Mouse (Mus musculus) heart, embryonic 12.5 days (tissue): Measurements from ENCODE around the gene AC131692.1. TPM values are rescaled to one million over a fixed set of nuclear protein-coding genes. Genes with fewer than 3 reads are reported as not detected.

ENCODE experiments used
- ATAC-seq: fragments of 200-750 bp; cut with Nextera tagmentation; 2 replicates; pipeline ENCODE4 v1.8.0; 2017; ENCODE audit warnings: moderate TSS enrichment, moderate library complexity; ENCODE audit not compliant: insufficient number of reproducible peaks, low FRiP score
- H3K27ac ChIP-seq: fragments of 300-500 bp; sonication (generic); 2 replicates; pipeline ENCODE4 v1.5.1; 2016; ENCODE audit warnings: mild to moderate bottlenecking, moderate library complexity; ENCODE audit not compliant: poor library complexity, severe bottlenecking
- H3K27me3 ChIP-seq: fragments of 300-500 bp; sonication (generic); replicated peaks from 2 replicates; pipeline ENCODE4 v1.6.1; 2016; ENCODE audit warnings: mild to moderate bottlenecking, moderate library complexity
- H3K36me3 ChIP-seq: fragments of 300-500 bp; sonication (generic); 2 replicates; pipeline ENCODE4 v1.6.1; 2016; ENCODE audit warnings: mild to moderate bottlenecking, moderate library complexity
- H3K4me1 ChIP-seq: fragments of 300-500 bp; sonication (generic); replicated peaks from 2 replicates; pipeline ENCODE4 v1.6.1; 2016; ENCODE audit warnings: mild to moderate bottlenecking
- H3K4me2 ChIP-seq: fragments of 300-500 bp; sonication (generic); 2 replicates; pipeline ENCODE4 v1.6.1; 2016; ENCODE audit warnings: mild to moderate bottlenecking, moderate library complexity
- H3K4me3 ChIP-seq: fragments of 300-500 bp; sonication (generic); 2 replicates; pipeline ENCODE4 v1.5.1; 2016; ENCODE audit warnings: mild to moderate bottlenecking
- H3K9ac ChIP-seq: fragments of 300-500 bp; sonication (generic); 2 replicates; pipeline ENCODE4 v1.6.1; 2016; ENCODE audit warnings: mild to moderate bottlenecking, moderate library complexity
- H3K9me3 ChIP-seq: fragments of 300-500 bp; sonication (generic); replicated peaks from 2 replicates; pipeline ENCODE4 v1.6.1; 2016; ENCODE audit warnings: mild to moderate bottlenecking, moderate library complexity
- WGBS: fragments of 180-500 bp; shearing (Covaris S2); methylation state at CpG from one replicate; pipeline ENCODE4 v1.1.7; 2016; 5-methylcytosine and 5-hydroxymethylcytosine counted together
- polyA plus RNA-seq: library from polyadenylated mRNA; unstranded; fragments of >200 nt; fragmentation: Nextera tagmentation; extraction: Ambion mirVana; gene quantifications from 2 replicates; pipeline ENCODE4 v1.2.1, GENCODE M21; 2016

The AC131692.1 gene
- polyA plus RNA-seq, 1 experiment from 2014 or later, result not detected

GRCm38 (mm10) chr19:6057313-6058096, 36.7 kb upstream of the AC131692.1 start, which contains the start of the genes Mrpl49 and Fau:
Gene Mrpl49, minus strand, starts transcription at chr19:6057785.
Gene Fau, plus strand, starts transcription at chr19:6057844.
- WGBS, result under 1% methylated on average over 63 of the region's 63 CpGs
- ATAC-seq, result peak; percentile 91
- Histone ChIP-seq H3K4me2 (peak within 1 kb of the TSS; percentile 88), H3K9me3 (no peaks in the 10 kb centered on the region), H3K4me3 (peak within 1 kb of the TSS; percentile 98), H3K4me1 (peaks cover 41% of the 10 kb centered on the region), H3K9ac (peak within 1 kb of the TSS; percentile 98), H3K27me3 (no peaks in the 10 kb centered on the region), H3K36me3 (peaks cover 54% of the 10 kb centered on the region), H3K27ac (peak within 1 kb of the TSS; percentile 81)

- ATAC-seq, result no peak
- Histone ChIP-seq H3K4me3 (peak overlapping the region; percentile 98), H3K9me3 (no peaks in the 10 kb centered on the region), H3K4me1 (peaks cover 48% of the 10 kb centered on the region), H3K4me2 (peak overlapping the region; percentile 88), H3K9ac (peak overlapping the region; percentile 98), H3K27ac (peak overlapping the region; percentile 81), H3K36me3 (peaks cover 44% of the 10 kb centered on the region), H3K27me3 (no peaks in the 10 kb centered on the region)
- 29% methylated on average over 5 of the region's 5 CpGs for WGBS
These were observed 35.7 kb upstream of the AC131692.1 start for GRCm38 (mm10) chr19:6058513-6058912.

- 78% methylated on average over 5 of the region's 5 CpGs for WGBS
- Histone ChIP-seq H3K27ac (no peak overlapping the region), H3K4me2 (peak overlapping the region; percentile 88), H3K4me3 (peak overlapping the region; percentile 98), H3K36me3 (peaks cover 40% of the 10 kb centered on the region), H3K9me3 (no peaks in the 10 kb centered on the region), H3K9ac (peak overlapping the region; percentile 98), H3K27me3 (no peaks in the 10 kb centered on the region), H3K4me1 (peaks cover 48% of the 10 kb centered on the region)
- no peak for ATAC-seq
These were observed 35.3 kb upstream of the AC131692.1 start for GRCm38 (mm10) chr19:6058966-6059365.

- Histone ChIP-seq H3K36me3 (peaks cover 19% of the 10 kb centered on the region), H3K9ac (peak within 1 kb of the TSS; percentile 94), H3K4me1 (peaks cover 37% of the 10 kb centered on the region), H3K27me3 (no peaks in the 10 kb centered on the region), H3K4me2 (peak within 1 kb of the TSS; percentile 97), H3K9me3 (no peaks in the 10 kb centered on the region), H3K27ac (peak within 1 kb of the TSS; percentile 93), H3K4me3 (peak within 1 kb of the TSS; percentile 85)
- peak; percentile 71 for ATAC-seq
- under 1% methylated on average over 58 of the region's 58 CpGs for WGBS
These were observed 33.1 kb upstream of the AC131692.1 start, which contains the start of gene Znhit2 for GRCm38 (mm10) chr19:6061021-6061533. Gene Znhit2, plus strand, starts transcription at chr19:6061192.

GRCm38 (mm10) chr19:6061641-6062302, 32.4 kb upstream of the AC131692.1 start:
- ATAC-seq, result 0 out of 2 replicates have a peak, but pooled peaks have one; percentile 5
- WGBS, result 2% methylated on average over 44 of the region's 44 CpGs
- H3K9me3 ChIP-seq, result no peaks in the 10 kb centered on the region
- peaks cover 37% of the 10 kb centered on the region for H3K4me1 ChIP-seq
- H3K27ac ChIP-seq, result peak overlapping the region; percentile 93
- H3K36me3 ChIP-seq, result peaks cover 17% of the 10 kb centered on the region
- peak overlapping the region; percentile 85 for H3K4me3 ChIP-seq
- no peaks in the 10 kb centered on the region for H3K27me3 ChIP-seq
- peak overlapping the region; percentile 94 for H3K9ac ChIP-seq
- H3K4me2 ChIP-seq, result peak overlapping the region; percentile 97

- ATAC-seq, result no peak
- peaks cover 42% of the 10 kb centered on the region for H3K4me1 ChIP-seq
- H3K9ac ChIP-seq, result peak overlapping the region; percentile 94
- H3K27ac ChIP-seq, result peak overlapping the region; percentile 93; the same call in 1 of the 2 replicates
- peaks cover 17% of the 10 kb centered on the region for H3K36me3 ChIP-seq
- H3K4me2 ChIP-seq, result peak overlapping the region; percentile 97
- H3K4me3 ChIP-seq, result peak overlapping the region; percentile 85
- H3K9me3 ChIP-seq, result no peaks in the 10 kb centered on the region
- H3K27me3 ChIP-seq, result no peaks in the 10 kb centered on the region
- 68% methylated on average over 5 of the region's 5 CpGs for WGBS
These were observed 31.8 kb upstream of the AC131692.1 start for GRCm38 (mm10) chr19:6062418-6062817.

GRCm38 (mm10) chr19:6063081-6063480, 31.1 kb upstream of the AC131692.1 start:
- Histone ChIP-seq H3K4me2 (peak overlapping the region; percentile 97; the same call in 1 of the 2 replicates), H3K9ac (no peak overlapping the region), H3K27ac (no peak overlapping the region), H3K4me1 (peaks cover 45% of the 10 kb centered on the region), H3K9me3 (no peaks in the 10 kb centered on the region), H3K4me3 (no peak overlapping the region), H3K36me3 (peaks cover 17% of the 10 kb centered on the region), H3K27me3 (no peaks in the 10 kb centered on the region)
- WGBS, result 91% methylated on average over 6 of the region's 6 CpGs
- ATAC-seq, result no peak

- ATAC-seq, result no peak
- H3K27ac ChIP-seq, result no peak overlapping the region
- WGBS, result 24% methylated on average over 5 of the region's 5 CpGs
These were observed 27.6 kb upstream of the AC131692.1 start for GRCm38 (mm10) chr19:6066571-6066970.

GRCm38 (mm10) chr19:6067011-6067723, 27.1 kb upstream of the AC131692.1 start:
- Histone ChIP-seq H3K27me3 (no peaks in the 10 kb centered on the region), H3K9me3 (no peaks in the 10 kb centered on the region), H3K4me3 (peak overlapping the region; percentile 49), H3K9ac (peak overlapping the region; percentile 74), H3K27ac (peak overlapping the region; percentile 30; the same call in 1 of the 2 replicates), H3K4me2 (peak overlapping the region; percentile 96), H3K4me1 (peaks cover 30% of the 10 kb centered on the region), H3K36me3 (peaks cover 33% of the 10 kb centered on the region)
- WGBS, result under 1% methylated on average over 30 of the region's 30 CpGs
- peak; percentile 69 for ATAC-seq

More at GRCm38 (mm10) chr19:6066571-6066970, 27.6 kb upstream of the AC131692.1 start:
- peak overlapping the region; percentile 49 for H3K4me3 ChIP-seq
- H3K4me1 ChIP-seq, result peaks cover 36% of the 10 kb centered on the region
- no peaks in the 10 kb centered on the region for H3K27me3 ChIP-seq
- peak overlapping the region; percentile 74 for H3K9ac ChIP-seq
- H3K4me2 ChIP-seq, result peak overlapping the region; percentile 96
- H3K9me3 ChIP-seq, result no peaks in the 10 kb centered on the region
- H3K36me3 ChIP-seq, result peaks cover 31% of the 10 kb centered on the region

- Histone ChIP-seq H3K27me3 (no peaks in the 10 kb centered on the region), H3K9ac (peak within 1 kb of the TSS; percentile 74), H3K36me3 (peaks cover 37% of the 10 kb centered on the region), H3K4me3 (peak within 1 kb of the TSS; percentile 49), H3K4me2 (peak within 1 kb of the TSS; percentile 96), H3K9me3 (no peaks in the 10 kb centered on the region), H3K4me1 (peaks cover 23% of the 10 kb centered on the region), H3K27ac (peak within 1 kb of the TSS; percentile 30; the same call in 1 of the 2 replicates)
- peak; percentile 90 for ATAC-seq
- WGBS, result 12% methylated on average over 33 of the region's 33 CpGs
These were observed 26.3 kb upstream of the AC131692.1 start, which contains the start of gene Tm7sf2 for GRCm38 (mm10) chr19:6067724-6068415. Gene Tm7sf2, minus strand, starts transcription at chr19:6068373.
